Mouse (Mus musculus) MEL (cell line): Measurements from ENCODE around the gene Ablim1. TPM values are rescaled to one million over a fixed set of nuclear protein-coding genes. Genes with fewer than 3 reads are reported as not detected.

Experiments
- DNase-seq: peaks from one replicate; pipeline ENCODE4 v3.0.0; 2011; ENCODE audit warnings: low read depth, low spot score
- H3K27ac ChIP-seq: 2 replicates; pipeline ENCODE4 v1.5.1; 2012; ENCODE audit warnings: low read depth, mild to moderate bottlenecking, control low read depth, low read length, moderate library complexity; ENCODE audit not compliant: control insufficient read depth
- H3K27me3 ChIP-seq, 2 experiments: fragments of 150-350 bp in 1 of 2; sonication (generic) in 1 of 2; 2 replicates each; pipeline ENCODE4 v1.6.1; 2012; ENCODE audit warnings: low read length in 2 of 2, mild to moderate bottlenecking in 2 of 2, improper control_type of control experiment in 1 of 2, moderate library complexity in 1 of 2; ENCODE audit not compliant: insufficient read depth in 2 of 2, control insufficient read depth in 1 of 2
- H3K36me3 ChIP-seq, 2 experiments: 2 replicates each; pipeline ENCODE4 v1.6.1; 2012 to 2014; ENCODE audit warnings: low read length in 2 of 2, improper control_type of control experiment in 1 of 2, inconsistent platforms in 1 of 2, mild to moderate bottlenecking in 1 of 2; ENCODE audit not compliant: insufficient read depth in 2 of 2, control insufficient read depth in 1 of 2
- H3K4me1 ChIP-seq, 2 experiments: fragments of 150-350 bp in 1 of 2; sonication (generic) in 1 of 2; 2 replicates each; pipeline ENCODE4 v1.6.1; 2012; ENCODE audit warnings: low read length in 2 of 2, improper control_type of control experiment in 1 of 2, mild to moderate bottlenecking in 1 of 2; ENCODE audit not compliant: insufficient read depth in 2 of 2, control insufficient read depth in 1 of 2
- H3K4me3 ChIP-seq, 2 experiments: fragments of 150-350 bp in 1 of 2; sonication (generic) in 1 of 2; 2 replicates each; pipeline ENCODE4 v1.5.1; 2012; ENCODE audit warnings: low read depth in 2 of 2, low read length in 2 of 2, mild to moderate bottlenecking in 2 of 2, moderate library complexity in 2 of 2, control low read depth in 1 of 2, improper control_type of control experiment in 1 of 2; ENCODE audit not compliant: control insufficient read depth in 1 of 2, insufficient read depth in 1 of 2
- H3K79me2 ChIP-seq: 2 replicates; pipeline ENCODE4 v1.6.1; 2012; ENCODE audit warnings: mild to moderate bottlenecking, low read length, moderate library complexity; ENCODE audit not compliant: control insufficient read depth, poor library complexity, insufficient read depth
- H3K9ac ChIP-seq: 2 replicates; pipeline ENCODE4 v1.6.1; 2012; ENCODE audit warnings: low read depth, mild to moderate bottlenecking, control low read depth, low read length, moderate library complexity; ENCODE audit not compliant: control insufficient read depth, poor library complexity, severe bottlenecking
- H3K9me3 ChIP-seq: fragments of 150-350 bp; sonication (generic); replicated peaks from 2 replicates; pipeline ENCODE4 v1.6.1; 2012; ENCODE audit warnings: mild to moderate bottlenecking, low read length, improper control_type of control experiment, moderate library complexity; ENCODE audit not compliant: insufficient read depth
- BHLHE40 ChIP-seq: IDR thresholded peaks from 2 replicates; pipeline ENCODE4 v1.6.1; 2012; ENCODE audit warnings: low read depth, mild to moderate bottlenecking, inconsistent platforms, low read length, improper control_type of control experiment, borderline replicate concordance
- CHD1 ChIP-seq: IDR thresholded peaks from 2 replicates; pipeline ENCODE4 v1.6.1; 2012; ENCODE audit warnings: low read depth, mild to moderate bottlenecking, inconsistent platforms, low read length, improper control_type of control experiment
- CTCF ChIP-seq, 3 experiments: IDR thresholded peaks in 2 of 3; conservative IDR thresholded peaks in 1 of 3; 2 replicates each; pipeline ENCODE4 v1.5.1; 2011 to 2012; ENCODE audit warnings: low read length in 3 of 3, low read depth in 2 of 3, mild to moderate bottlenecking in 2 of 3, improper control_type of control experiment in 1 of 3, inconsistent platforms in 1 of 3, mixed read lengths in 1 of 3, moderate library complexity in 1 of 3; ENCODE audit not compliant: control insufficient read depth in 1 of 3, insufficient read depth in 1 of 3, poor library complexity in 1 of 3, severe bottlenecking in 1 of 3
- E2F4 ChIP-seq: IDR thresholded peaks from 2 replicates; pipeline ENCODE4 v1.6.1; 2011; ENCODE audit warnings: low read depth, low read length, improper control_type of control experiment, borderline replicate concordance
- ELF1 ChIP-seq: IDR thresholded peaks from 2 replicates; pipeline ENCODE4 v1.6.1; 2014; ENCODE audit warnings: low read depth, mild to moderate bottlenecking, inconsistent platforms, low read length, improper control_type of control experiment, moderate library complexity
- EP300 ChIP-seq, 2 experiments: IDR thresholded peaks; 2 replicates each; pipeline ENCODE4 v1.6.1; 2011; ENCODE audit warnings: improper control_type of control experiment in 2 of 2, low read length in 2 of 2, low read depth in 1 of 2, mild to moderate bottlenecking in 1 of 2
- ETS1 ChIP-seq: IDR thresholded peaks from 2 replicates; pipeline ENCODE4 v1.6.1; 2012; ENCODE audit warnings: low read depth, mild to moderate bottlenecking, inconsistent platforms, low read length, improper control_type of control experiment, moderate library complexity
- GABPA ChIP-seq: IDR thresholded peaks from 2 replicates; pipeline ENCODE4 v1.6.1; 2012; ENCODE audit warnings: low read depth, mild to moderate bottlenecking, inconsistent platforms, low read length, improper control_type of control experiment, moderate library complexity
- GATA1 ChIP-seq: IDR thresholded peaks from 2 replicates; pipeline ENCODE4 v1.6.1; 2011; ENCODE audit warnings: low read depth, low read length, improper control_type of control experiment
- KAT2A ChIP-seq: conservative IDR thresholded peaks from 2 replicates; pipeline ENCODE4 v1.6.1; 2012; ENCODE audit warnings: low read depth, low read length, improper control_type of control experiment, inconsistent platforms
- MAX ChIP-seq: IDR thresholded peaks from 2 replicates; pipeline ENCODE4 v1.6.1; 2011; ENCODE audit warnings: low read length, improper control_type of control experiment
- MAZ ChIP-seq: IDR thresholded peaks from 2 replicates; pipeline ENCODE4 v1.6.1; 2012; ENCODE audit warnings: low read depth, mild to moderate bottlenecking, inconsistent platforms, low read length, improper control_type of control experiment
- MYB ChIP-seq: IDR thresholded peaks from 2 replicates; pipeline ENCODE4 v1.6.1; 2011; ENCODE audit warnings: mild to moderate bottlenecking, low read depth, low read length, improper control_type of control experiment
- NELFE ChIP-seq: IDR thresholded peaks from 2 replicates; pipeline ENCODE4 v1.6.1; 2011; ENCODE audit warnings: low read depth, low read length, improper control_type of control experiment
- POLR2A ChIP-seq, 2 experiments: IDR thresholded peaks; 2 replicates each; pipeline ENCODE4 v1.6.1; 2011 to 2012; ENCODE audit warnings: low read length in 2 of 2, mild to moderate bottlenecking in 2 of 2, control low read depth in 1 of 2, improper control_type of control experiment in 1 of 2, low read depth in 1 of 2, moderate library complexity in 1 of 2; ENCODE audit not compliant: control insufficient read depth in 1 of 2, insufficient read depth in 1 of 2, poor library complexity in 1 of 2
- RAD21 ChIP-seq: IDR thresholded peaks from 2 replicates; pipeline ENCODE4 v1.6.1; 2011; ENCODE audit warnings: mild to moderate bottlenecking, low read depth, low read length, improper control_type of control experiment
- RCOR1 ChIP-seq: IDR thresholded peaks from 2 replicates; pipeline ENCODE4 v1.6.1; 2012; ENCODE audit warnings: low read depth, mild to moderate bottlenecking, inconsistent platforms, low read length, improper control_type of control experiment
- SIN3A ChIP-seq: IDR thresholded peaks from 2 replicates; pipeline ENCODE4 v1.6.1; 2012; ENCODE audit warnings: low read length, improper control_type of control experiment, inconsistent platforms
- SMC3 ChIP-seq: IDR thresholded peaks from 2 replicates; pipeline ENCODE4 v1.6.1; 2011; ENCODE audit warnings: low read depth, low read length, improper control_type of control experiment
- USF1 ChIP-seq: IDR thresholded peaks from 2 replicates; pipeline ENCODE4 v1.6.1; 2014; ENCODE audit warnings: low read depth, mild to moderate bottlenecking, inconsistent platforms, low read length, improper control_type of control experiment, moderate library complexity
- ZMIZ1 ChIP-seq: IDR thresholded peaks from 2 replicates; pipeline ENCODE4 v1.6.1; 2012; ENCODE audit warnings: low read depth, mild to moderate bottlenecking, inconsistent platforms, low read length, improper control_type of control experiment, moderate library complexity
- ZNF384 ChIP-seq: IDR thresholded peaks from 2 replicates; pipeline ENCODE4 v1.6.1; 2012; ENCODE audit warnings: low read depth, mild to moderate bottlenecking, inconsistent platforms, low read length, improper control_type of control experiment
- polyA plus RNA-seq, 2 experiments: library from polyadenylated mRNA; stranded (reverse) in 1 of 2; unstranded in 1 of 2; fragments of >175 nt in 1 of 2; fragments of >200 nt in 1 of 2; gene quantifications; 2 replicates each; pipeline versions ENCODE4 v1.2.1 to v1.2.4; 2012; ENCODE audit warnings: low replicate concordance in 2 of 2, low read depth in 1 of 2; ENCODE audit not compliant: insufficient read length in 2 of 2, insufficient read depth in 1 of 2, missing spikeins in 1 of 2
- total RNA-seq: library from RNA; depleted of rRNA; stranded (reverse); fragments of 300-350 nt; gene quantifications from 2 replicates; pipeline ENCODE4 v1.2.3, GENCODE M21; 2012

Gene Ablim1
- total and polyA plus RNA-seq, 3 experiments = not detected

- no peak for TF ChIP-seq EP300 (IDR thresholded peaks at IDR 0.05; ENCODE audit: low read depth in 1 of 2, low read length in 2 of 2)
- TF ChIP-seq E2F4 = no peak
- TF ChIP-seq GABPA = no peak
- TF ChIP-seq CHD1 = no peak
- no peak for TF ChIP-seq MYB
- TF ChIP-seq ZNF384 = no peak
- no peak for TF ChIP-seq RAD21
- TF ChIP-seq RCOR1 = no peak
- TF ChIP-seq CTCF (IDR thresholded peaks at IDR 0.05 in 2 of 3, conservative IDR thresholded peaks at IDR 0.05 in 1 of 3; ENCODE audit: control insufficient read depth in 1 of 3, insufficient read depth in 1 of 3, low read depth in 2 of 3, low read length in 3 of 3, poor library complexity in 1 of 3, severe bottlenecking in 1 of 3) = no peak
- TF ChIP-seq ELF1 = no peak
- TF ChIP-seq BHLHE40 = no peak
- TF ChIP-seq KAT2A = no peak
- TF ChIP-seq SIN3A = no peak
- TF ChIP-seq SMC3 = no peak
- TF ChIP-seq MAX = no peak
- H3K4me1 ChIP-seq = no peaks in the 10 kb centered on the region
- no peak overlapping the region for H3K4me3 ChIP-seq
- no peak overlapping the region for H3K9ac ChIP-seq
- no peaks in the 10 kb centered on the region; a peak in 1 of 4 replicates for H3K27me3 ChIP-seq
- DNase-seq = no peak
- no peaks in the 10 kb centered on the region for H3K9me3 ChIP-seq
- H3K27ac ChIP-seq = no peak overlapping the region
- no peaks in the 10 kb centered on the region for H3K36me3 ChIP-seq
- no peaks in the 10 kb centered on the region for H3K79me2 ChIP-seq
These were observed 232.1 kb downstream of the Ablim1 start for GRCm38 (mm10) chr19:57082454-57083182.

- no peaks in the 10 kb centered on the region; a peak in 1 of 4 replicates for H3K27me3 ChIP-seq
- TF ChIP-seq EP300 (IDR thresholded peaks at IDR 0.05; ENCODE audit: low read depth in 1 of 2, low read length in 2 of 2) (no peak), GATA1 (no peak), USF1 (no peak), MAZ (no peak), NELFE (no peak), MYB (no peak), ETS1 (no peak), SIN3A (no peak), ELF1 (no peak), ZMIZ1 (no peak), POLR2A (IDR thresholded peaks at IDR 0.05; ENCODE audit: control insufficient read depth in 1 of 2, insufficient read depth in 1 of 2, low read depth in 1 of 2, low read length in 2 of 2, poor library complexity in 1 of 2) (no peak), KAT2A (no peak)
These were observed 233.2 kb downstream of the Ablim1 start for GRCm38 (mm10) chr19:57081536-57081935.

More at GRCm38 (mm10) chr19:57081536-57081935, 233.2 kb downstream of the Ablim1 start:
- Histone ChIP-seq H3K79me2 (no peaks in the 10 kb centered on the region), H3K4me3 (no peak overlapping the region), H3K4me1 (no peaks in the 10 kb centered on the region), H3K9ac (no peak overlapping the region), H3K36me3 (no peaks in the 10 kb centered on the region), H3K9me3 (no peaks in the 10 kb centered on the region), H3K27ac (no peak overlapping the region)
- DNase-seq = no peak
